Comparison of ENCODE assay signal across 16 mouse cellular contexts in genomic region chr6:147699449-147699848, GRCm38 (mm10).
"Had no signal": no experiment of that assay in that cellular context is flagged by ENCODE, and none has a peak within 500 bp of the region (broad histone marks: within the 10 kb centered on the region; RNA-seq: fewer than 3 reads in every experiment).

No protein-coding gene starts in this region.

- H3K9me3 ChIP-seq: neural tube, embryonic 12.5 days; neural tube, embryonic 13.5 days; stomach, embryonic 15.5 days had no signal

- H3K27ac ChIP-seq: neural tube, embryonic 12.5 days; neural tube, embryonic 13.5 days; stomach, embryonic 15.5 days; stomach, postnatal 0 days had no signal

- H3K4me1 ChIP-seq: neural tube, embryonic 12.5 days; neural tube, embryonic 13.5 days; stomach, embryonic 15.5 days had no signal

- H3K36me3 ChIP-seq: neural tube, embryonic 12.5 days; neural tube, embryonic 13.5 days; stomach, embryonic 15.5 days had no signal

- H3K9ac ChIP-seq: neural tube, embryonic 12.5 days; neural tube, embryonic 13.5 days; stomach, embryonic 15.5 days had no signal

- DNase-seq: retina, postnatal 1 day; right cerebral cortex, adult 18-20 months; right cerebral cortex, postnatal 14 days; right cerebral cortex, postnatal 25 days; right cerebral cortex, postnatal 4 days; spleen, adult 18-20 months; thymus, adult 18-20 months; thymus, adult 2 months; thymus, postnatal 14 days; thymus, postnatal 25 days; thymus, postnatal 36 days; thymus, postnatal 4 days had no signal

- H3K27me3 ChIP-seq: neural tube, embryonic 12.5 days; neural tube, embryonic 13.5 days; stomach, embryonic 15.5 days had no signal

- H3K4me3 ChIP-seq: neural tube, embryonic 12.5 days; neural tube, embryonic 13.5 days; stomach, embryonic 15.5 days had no signal

- H3K4me2 ChIP-seq: neural tube, embryonic 12.5 days; neural tube, embryonic 13.5 days; stomach, embryonic 15.5 days had no signal
